Mouse (Mus musculus): ENCODE measurements around the gene Gm10134.

DNA sequence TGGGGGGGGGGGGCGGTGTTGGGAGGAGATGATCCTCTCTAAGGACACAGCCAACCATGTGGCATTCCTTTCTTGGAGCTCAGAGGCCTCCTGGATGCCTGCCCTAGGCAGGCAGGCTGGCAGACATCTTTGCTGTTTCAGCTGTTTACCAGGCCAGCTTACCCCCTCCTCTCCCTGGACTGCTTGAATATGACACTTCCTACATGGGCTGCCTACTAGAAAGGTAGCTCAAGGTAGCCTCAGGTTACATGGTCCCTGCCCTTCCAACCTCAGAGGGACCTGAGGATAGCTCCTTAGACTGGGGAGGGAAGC, 32.9 kb downstream of the Gm10134 start:
- TF ChIP-seq POLR2A (IDR thresholded peaks at IDR 0.05; ENCODE audit: extremely low read depth, insufficient read depth, low read length) (no peak), CTCF (IDR thresholded peaks at IDR 0.05; ENCODE audit: low read depth, low read length) (no peak)
